Comparison of ENCODE assay signal across 10 mouse cellular contexts in genomic region chr7:31050487-31050886, GRCm38 (mm10). TPM values are rescaled to one million over a fixed set of nuclear protein-coding genes. Genes with fewer than 3 reads are reported as not detected.
A peak's percentile ranks its signal among the peaks of the same experiment; 100 is the strongest.
DNase-seq lines count a peak whose midpoint lies in the region; ATAC-seq and TF ChIP-seq lines count a peak whose summit lies in the region.
"Had no signal": no experiment of that assay in that cellular context is flagged by ENCODE, and none has a peak within 500 bp of the region (broad histone marks: within the 10 kb centered on the region; RNA-seq: fewer than 3 reads in every experiment).

No protein-coding gene starts in this region.

- H3K4me2 ChIP-seq in lung, embryonic 14.5 days, result peak overlapping the region; percentile 51
- H3K4me2 ChIP-seq in lung, postnatal 0 days (replicated peaks; ENCODE audit: low read depth, low read length), result no peak overlapping the region
- H3K4me2 ChIP-seq in forebrain, embryonic 15.5 days (replicated peaks), result peak overlapping the region; percentile 54
- peak overlapping the region; percentile 41 for H3K4me2 ChIP-seq in stomach, embryonic 14.5 days (replicated peaks; ENCODE audit: low read depth, low read length)

- DNase-seq in lung, embryonic 14.5 days, result no peak
- no peak for DNase-seq in lung, postnatal 0 days (ENCODE audit: low spot score)
- DNase-seq in limb, embryonic 10.5 days (ENCODE audit: low spot score), result no peak
- no peak for DNase-seq in urinary bladder, postnatal 10 days (ENCODE audit: low spot score)
- no peak for DNase-seq in cerebellum, adult 11 months
- DNase-seq in embryo, embryonic 10.5 days (ENCODE audit: low spot score), result no peak
- DNase-seq: heart, postnatal 14 days; lung, postnatal 10 days had no signal

- H3K4me1 ChIP-seq in lung, embryonic 14.5 days (ENCODE audit: insufficient read depth), result peaks cover 23% of the 10 kb centered on the region
- H3K4me1 ChIP-seq in lung, postnatal 0 days (ENCODE audit: insufficient read depth, low read depth, low read length), result 0 out of 2 replicates have a peak, but pooled peaks cover 7% of the 10 kb centered on the region
- H3K4me1 ChIP-seq in forebrain, embryonic 15.5 days, result peaks cover 39% of the 10 kb centered on the region
- H3K4me1 ChIP-seq in limb, embryonic 10.5 days, result peaks cover 54% of the 10 kb centered on the region
- H3K4me1 ChIP-seq in stomach, embryonic 14.5 days (ENCODE audit: control insufficient read depth, insufficient read depth, low read length), result peaks cover 54% of the 10 kb centered on the region

- peaks cover 51% of the 10 kb centered on the region for H3K27me3 ChIP-seq in lung, embryonic 14.5 days (ENCODE audit: insufficient read depth, low read length)
- peaks cover 32% of the 10 kb centered on the region for H3K27me3 ChIP-seq in lung, postnatal 0 days (replicated peaks; ENCODE audit: insufficient read depth, low read length)
- peaks cover 40% of the 10 kb centered on the region for H3K27me3 ChIP-seq in forebrain, embryonic 15.5 days
- H3K27me3 ChIP-seq in limb, embryonic 10.5 days (ENCODE audit: low read depth, poor library complexity, severe bottlenecking), result peaks cover 89% of the 10 kb centered on the region
- H3K27me3 ChIP-seq in stomach, embryonic 14.5 days (ENCODE audit: control insufficient read depth, insufficient read depth, low read length), result peaks cover 24% of the 10 kb centered on the region

- no peak for TF ChIP-seq CTCF in lung, embryonic 14.5 days (IDR thresholded peaks at IDR 0.05; ENCODE audit: low read depth)
- TF ChIP-seq CTCF in lung, postnatal 0 days (IDR thresholded peaks at IDR 0.05), result no peak

- H3K4me3 ChIP-seq in lung, embryonic 14.5 days (ENCODE audit: low read depth, low read length), result peak overlapping the region; percentile 1; the same call in 1 of the 2 replicates
- no peak overlapping the region for H3K4me3 ChIP-seq in lung, postnatal 0 days (ENCODE audit: low read depth, low read length)
- peak overlapping the region; percentile 38 for H3K4me3 ChIP-seq in forebrain, embryonic 15.5 days
- H3K4me3 ChIP-seq in limb, embryonic 10.5 days, result peak overlapping the region; percentile 37
- peak overlapping the region; percentile 29; the same call in 1 of the 2 replicates for H3K4me3 ChIP-seq in stomach, embryonic 14.5 days (ENCODE audit: low read depth, low read length)

- no peaks in the 10 kb centered on the region for H3K36me3 ChIP-seq in lung, embryonic 14.5 days (ENCODE audit: insufficient read depth)
- H3K36me3 ChIP-seq in lung, postnatal 0 days (ENCODE audit: insufficient read depth, low read length), result no peaks in the 10 kb centered on the region
- no peaks in the 10 kb centered on the region for H3K36me3 ChIP-seq in forebrain, embryonic 15.5 days
- no peaks in the 10 kb centered on the region for H3K36me3 ChIP-seq in limb, embryonic 10.5 days
- H3K36me3 ChIP-seq in stomach, embryonic 14.5 days (ENCODE audit: control insufficient read depth, insufficient read depth, low read length), result no peaks in the 10 kb centered on the region

- no peak for TF ChIP-seq EP300 in lung, postnatal 0 days (IDR thresholded peaks at IDR 0.05)

- no peaks in the 10 kb centered on the region for H3K9me3 ChIP-seq in lung, embryonic 14.5 days (ENCODE audit: low read depth, low read length)
- H3K9me3 ChIP-seq in lung, postnatal 0 days (ENCODE audit: low read length), result no peaks in the 10 kb centered on the region
- no peaks in the 10 kb centered on the region for H3K9me3 ChIP-seq in forebrain, embryonic 15.5 days
- H3K9me3 ChIP-seq in limb, embryonic 10.5 days (replicated peaks), result no peaks in the 10 kb centered on the region
- H3K9me3 ChIP-seq in stomach, embryonic 14.5 days (ENCODE audit: control insufficient read depth, low read depth, low read length), result no peaks in the 10 kb centered on the region

- no peak overlapping the region for H3K9ac ChIP-seq in lung, embryonic 14.5 days
- H3K9ac ChIP-seq in lung, postnatal 0 days (replicated peaks; ENCODE audit: low read depth), result no peak overlapping the region
- peak overlapping the region; percentile 17 for H3K9ac ChIP-seq in forebrain, embryonic 15.5 days (replicated peaks)
- H3K9ac ChIP-seq in stomach, embryonic 14.5 days (replicated peaks; ENCODE audit: low read depth, low read length), result no peak overlapping the region

- no peak for ATAC-seq in lung, embryonic 14.5 days (ENCODE audit: insufficient read depth)
- ATAC-seq in lung, postnatal 0 days, result no peak
- ATAC-seq in forebrain, embryonic 15.5 days (replicated peaks), result 0 out of 2 replicates have a peak, but pooled peaks have one; percentile 5
- no peak for ATAC-seq in stomach, embryonic 14.5 days (ENCODE audit: insufficient number of reproducible peaks, insufficient read depth, low FRiP score, low read depth)

- H3K27ac ChIP-seq in lung, embryonic 14.5 days (ENCODE audit: low read depth), result no peak overlapping the region
- H3K27ac ChIP-seq in lung, postnatal 0 days (ENCODE audit: low read length), result no peak overlapping the region
- no peak overlapping the region for H3K27ac ChIP-seq in forebrain, embryonic 15.5 days (replicated peaks)
- H3K27ac ChIP-seq in limb, embryonic 10.5 days, result no peak overlapping the region
- no peak overlapping the region for H3K27ac ChIP-seq in stomach, embryonic 14.5 days (ENCODE audit: low read length)

- 4% methylated on average over 6 of the region's 6 CpGs for WGBS in lung, embryonic 14.5 days
- WGBS in lung, postnatal 0 days, result 4% methylated on average over 6 of the region's 6 CpGs
- 1% methylated on average over 6 of the region's 6 CpGs for WGBS in forebrain, embryonic 15.5 days
- 8% methylated on average over 6 of the region's 6 CpGs for WGBS in limb, embryonic 10.5 days
- WGBS in stomach, embryonic 14.5 days, result 5% methylated on average over 6 of the region's 6 CpGs

RNA-seq across cellular contexts. Expression of gene Fxyd7, which starts 0.8 kb away (rescaled TPM):
- 9.1 and 9.8 TPM in 2 replicates for polyA plus RNA-seq in lung, embryonic 14.5 days (2014; fragmentation: Nextera tagmentation; extraction: Ambion mirVana)
- 1.2 and 1.8 TPM in 2 replicates for polyA plus RNA-seq in lung, postnatal 0 days (2015; fragmentation: Nextera tagmentation; extraction: Ambion mirVana)
- 49.2 and 60.4 TPM in 2 replicates for polyA plus RNA-seq in forebrain, embryonic 15.5 days (2015; fragmentation: Nextera tagmentation; extraction: Ambion mirVana)
- polyA plus RNA-seq in limb, embryonic 10.5 days (2016; fragmentation: Nextera tagmentation; extraction: Ambion mirVana), result 0.30 and 1.3 TPM in 2 replicates
- polyA plus RNA-seq in stomach, embryonic 14.5 days (2014; fragmentation: Nextera tagmentation; extraction: Ambion mirVana), result 35.7 and 42.2 TPM in 2 replicates

RNA-seq across cellular contexts. Expression of gene Fxyd1, which starts 6.5 kb away (rescaled TPM):
- 51.4 and 56.6 TPM in 2 replicates for polyA plus RNA-seq in lung, embryonic 14.5 days (2014; fragmentation: Nextera tagmentation; extraction: Ambion mirVana)
- 175 and 211 TPM in 2 replicates for polyA plus RNA-seq in lung, postnatal 0 days (2015; fragmentation: Nextera tagmentation; extraction: Ambion mirVana)
- 8.2 and 14.7 TPM in 2 replicates for polyA plus RNA-seq in forebrain, embryonic 15.5 days (2015; fragmentation: Nextera tagmentation; extraction: Ambion mirVana)
- polyA plus RNA-seq in limb, embryonic 10.5 days (2016; fragmentation: Nextera tagmentation; extraction: Ambion mirVana), result 6.2 and 7.7 TPM in 2 replicates
- polyA plus RNA-seq in stomach, embryonic 14.5 days (2014; fragmentation: Nextera tagmentation; extraction: Ambion mirVana), result 86.7 and 99.3 TPM in 2 replicates

RNA-seq across cellular contexts. Expression of gene Fxyd5, which starts 8.2 kb away (rescaled TPM):
- polyA plus RNA-seq in lung, embryonic 14.5 days (2014; fragmentation: Nextera tagmentation; extraction: Ambion mirVana), result 40.4 and 43.9 TPM in 2 replicates
- polyA plus RNA-seq in lung, postnatal 0 days (2015; fragmentation: Nextera tagmentation; extraction: Ambion mirVana), result 168 and 206 TPM in 2 replicates
- polyA plus RNA-seq in forebrain, embryonic 15.5 days (2015; fragmentation: Nextera tagmentation; extraction: Ambion mirVana), result 13.4 and 14.7 TPM in 2 replicates
- polyA plus RNA-seq in limb, embryonic 10.5 days (2016; fragmentation: Nextera tagmentation; extraction: Ambion mirVana), result 8.0 and 8.1 TPM in 2 replicates
- polyA plus RNA-seq in stomach, embryonic 14.5 days (2014; fragmentation: Nextera tagmentation; extraction: Ambion mirVana), result 19.9 and 20.2 TPM in 2 replicates

RNA-seq across cellular contexts. Expression of gene Lgi4, which starts 8.7 kb away (rescaled TPM):
- polyA plus RNA-seq in lung, embryonic 14.5 days (2014; fragmentation: Nextera tagmentation; extraction: Ambion mirVana), result 0.13 and 0.38 TPM in 2 replicates
- 0.20 and 0.27 TPM in 2 replicates for polyA plus RNA-seq in lung, postnatal 0 days (2015; fragmentation: Nextera tagmentation; extraction: Ambion mirVana)
- polyA plus RNA-seq in forebrain, embryonic 15.5 days (2015; fragmentation: Nextera tagmentation; extraction: Ambion mirVana), result 0.20 and 0.26 TPM in 2 replicates
- polyA plus RNA-seq in limb, embryonic 10.5 days (2016; fragmentation: Nextera tagmentation; extraction: Ambion mirVana), result 0.13 and 0.16 TPM in 2 replicates
- polyA plus RNA-seq in stomach, embryonic 14.5 days (2014; fragmentation: Nextera tagmentation; extraction: Ambion mirVana), result 0.78 and 1.7 TPM in 2 replicates

RNA-seq across cellular contexts. Expression of gene Fxyd3, which starts 26.0 kb away (rescaled TPM):
- polyA plus RNA-seq in lung, embryonic 14.5 days (2014; fragmentation: Nextera tagmentation; extraction: Ambion mirVana), result 30.7 and 34.0 TPM in 2 replicates
- 76.1 and 78.1 TPM in 2 replicates for polyA plus RNA-seq in lung, postnatal 0 days (2015; fragmentation: Nextera tagmentation; extraction: Ambion mirVana)
- polyA plus RNA-seq in forebrain, embryonic 15.5 days (2015; fragmentation: Nextera tagmentation; extraction: Ambion mirVana), result not detected in 2 replicates
- 7.6 and 10.0 TPM in 2 replicates for polyA plus RNA-seq in limb, embryonic 10.5 days (2016; fragmentation: Nextera tagmentation; extraction: Ambion mirVana)
- 458 and 479 TPM in 2 replicates for polyA plus RNA-seq in stomach, embryonic 14.5 days (2014; fragmentation: Nextera tagmentation; extraction: Ambion mirVana)
